In genomic region chr2:60088785-60089527, GRCm38 (mm10) we compare ENCODE assay signal across 10 mouse cellular contexts.
A peak's percentile ranks its signal among the peaks of the same experiment; 100 is the strongest.
DNase-seq lines count a peak whose midpoint lies in the region; ATAC-seq lines count a peak whose summit lies in the region.
"Had no signal": no experiment of that assay in that cellular context is flagged by ENCODE, and none has a peak within 500 bp of the region (broad histone marks: within the 10 kb centered on the region; RNA-seq: fewer than 3 reads in every experiment).

No protein-coding gene starts in this region.

- H3K27ac ChIP-seq in heart, embryonic 16.5 days (ENCODE audit: low read length) = peak overlapping the region; percentile 69
- peak overlapping the region; percentile 73 for H3K27ac ChIP-seq in hindbrain, embryonic 14.5 days
- H3K27ac ChIP-seq in midbrain, embryonic 12.5 days (replicated peaks) = peak overlapping the region; percentile 60
- H3K27ac ChIP-seq: embryonic facial prominence, embryonic 13.5 days had no signal

- H3K4me1 ChIP-seq in heart, embryonic 16.5 days (ENCODE audit: control insufficient read depth, insufficient read depth, low read length) = peaks cover 17% of the 10 kb centered on the region
- H3K4me1 ChIP-seq in hindbrain, embryonic 14.5 days (replicated peaks; ENCODE audit: control insufficient read depth, insufficient read depth, low read length) = peaks cover 4% of the 10 kb centered on the region
- H3K4me1 ChIP-seq in midbrain, embryonic 12.5 days = peaks cover 17% of the 10 kb centered on the region

- H3K27me3 ChIP-seq in heart, embryonic 16.5 days (ENCODE audit: control insufficient read depth, insufficient read depth, low read length) = no peaks in the 10 kb centered on the region
- H3K27me3 ChIP-seq in hindbrain, embryonic 14.5 days (ENCODE audit: control insufficient read depth, insufficient read depth, low read length) = no peaks in the 10 kb centered on the region
- no peaks in the 10 kb centered on the region for H3K27me3 ChIP-seq in midbrain, embryonic 12.5 days
- H3K27me3 ChIP-seq: embryonic facial prominence, embryonic 13.5 days had no signal

- H3K9ac ChIP-seq in heart, embryonic 16.5 days (ENCODE audit: low read length) = no peak overlapping the region
- H3K9ac ChIP-seq in hindbrain, embryonic 14.5 days = peak overlapping the region; percentile 37; the same call in 1 of the 2 replicates
- no peak overlapping the region for H3K9ac ChIP-seq in midbrain, embryonic 12.5 days (replicated peaks)
- H3K9ac ChIP-seq: embryonic facial prominence, embryonic 13.5 days had no signal

- intact Hi-C loops in heart, postnatal 10 days (cut with DNase I) = no loop called here

- no peaks in the 10 kb centered on the region for H3K36me3 ChIP-seq in heart, embryonic 16.5 days (ENCODE audit: control insufficient read depth, insufficient read depth)
- H3K36me3 ChIP-seq in hindbrain, embryonic 14.5 days (replicated peaks; ENCODE audit: control insufficient read depth, insufficient read depth) = no peaks in the 10 kb centered on the region
- H3K36me3 ChIP-seq in midbrain, embryonic 12.5 days = no peaks in the 10 kb centered on the region

- no peak overlapping the region for H3K4me2 ChIP-seq in heart, embryonic 16.5 days (ENCODE audit: low read depth, low read length)
- peak overlapping the region; percentile 40 for H3K4me2 ChIP-seq in hindbrain, embryonic 14.5 days (replicated peaks)
- no peak overlapping the region for H3K4me2 ChIP-seq in midbrain, embryonic 12.5 days (replicated peaks)
- H3K4me2 ChIP-seq: embryonic facial prominence, embryonic 13.5 days had no signal

- ATAC-seq in heart, embryonic 16.5 days (replicated peaks; ENCODE audit: extremely low read depth, insufficient read depth, low FRiP score) = no peak
- ATAC-seq in hindbrain, embryonic 14.5 days (ENCODE audit: low FRiP score) = no peak
- ATAC-seq in midbrain, embryonic 12.5 days (ENCODE audit: low FRiP score, low read depth) = no peak

- no peak overlapping the region for H3K4me3 ChIP-seq in heart, embryonic 16.5 days (ENCODE audit: low read length)
- H3K4me3 ChIP-seq in hindbrain, embryonic 14.5 days (replicated peaks; ENCODE audit: low read length) = no peak overlapping the region
- no peak overlapping the region for H3K4me3 ChIP-seq in midbrain, embryonic 12.5 days
- H3K4me3 ChIP-seq: embryonic facial prominence, embryonic 13.5 days had no signal

- WGBS in heart, embryonic 16.5 days = 84% methylated on average over 14 of the region's 14 CpGs
- WGBS in hindbrain, embryonic 14.5 days = 86% methylated on average over 14 of the region's 14 CpGs
- 87% methylated on average over 14 of the region's 14 CpGs for WGBS in midbrain, embryonic 12.5 days

- no peaks in the 10 kb centered on the region for H3K9me3 ChIP-seq in heart, embryonic 16.5 days (replicated peaks; ENCODE audit: control insufficient read depth, low read length)
- no peaks in the 10 kb centered on the region for H3K9me3 ChIP-seq in hindbrain, embryonic 14.5 days (ENCODE audit: control insufficient read depth, low read length)
- no peaks in the 10 kb centered on the region for H3K9me3 ChIP-seq in midbrain, embryonic 12.5 days
- H3K9me3 ChIP-seq: embryonic facial prominence, embryonic 13.5 days had no signal

- no peak for DNase-seq in heart, postnatal 10 days
- DNase-seq in R1 (ENCODE audit: low read depth, low spot score) = peak; percentile 29
- DNase-seq in hindbrain, embryonic 14.5 days (ENCODE audit: low spot score) = no peak
- DNase-seq in adrenal gland, adult 2 months = no peak
- DNase-seq in gastrocnemius, adult 18-20 months (ENCODE audit: low spot score) = no peak
- DNase-seq in cerebellum, adult 11-12 months = no peak
- DNase-seq: thymus, postnatal 14 days had no signal
